In genomic region chr4:139832281-139833035, GRCm38 (mm10) we compare ENCODE assay signal across 10 mouse cellular contexts. TPM values are rescaled to one million over a fixed set of nuclear protein-coding genes. Genes with fewer than 3 reads are reported as not detected.
DNase-seq lines count a peak whose midpoint lies in the region; ATAC-seq lines count a peak whose summit lies in the region.
"Had no signal": no experiment of that assay in that cellular context is flagged by ENCODE, and none has a peak within 500 bp of the region (broad histone marks: within the 10 kb centered on the region; RNA-seq: fewer than 3 reads in every experiment).

No protein-coding gene starts in this region.

- H3K4me1 ChIP-seq in heart, embryonic 16.5 days (ENCODE audit: control insufficient read depth, insufficient read depth, low read length), result peaks cover 2% of the 10 kb centered on the region; the same call in 1 of the 2 replicates
- H3K4me1 ChIP-seq in embryonic facial prominence, embryonic 11.5 days (ENCODE audit: control insufficient read depth, insufficient read depth, low read length), result peaks cover 9% of the 10 kb centered on the region
- peaks cover 11% of the 10 kb centered on the region for H3K4me1 ChIP-seq in hindbrain, embryonic 14.5 days (replicated peaks; ENCODE audit: control insufficient read depth, insufficient read depth, low read length)
- no peaks in the 10 kb centered on the region for H3K4me1 ChIP-seq in liver, embryonic 11.5 days (replicated peaks; ENCODE audit: control insufficient read depth, insufficient read depth, low read length)

- no peak overlapping the region for H3K27ac ChIP-seq in heart, embryonic 16.5 days (ENCODE audit: low read length)
- peak overlapping the region; percentile 62 for H3K27ac ChIP-seq in embryonic facial prominence, embryonic 11.5 days (replicated peaks; ENCODE audit: low read depth, low read length)
- H3K27ac ChIP-seq in hindbrain, embryonic 14.5 days, result no peak overlapping the region
- no peak overlapping the region for H3K27ac ChIP-seq in liver, embryonic 11.5 days (ENCODE audit: low read depth, low read length)

- under 1% methylated on average over 54 of the region's 55 CpGs for WGBS in heart, embryonic 16.5 days
- WGBS in embryonic facial prominence, embryonic 11.5 days, result under 1% methylated on average over 53 of the region's 55 CpGs
- under 1% methylated on average over 55 of the region's 55 CpGs for WGBS in hindbrain, embryonic 14.5 days
- 1% methylated on average over 55 of the region's 55 CpGs for WGBS in liver, embryonic 11.5 days

- H3K9ac ChIP-seq in heart, embryonic 16.5 days (ENCODE audit: low read length), result no peak overlapping the region
- H3K9ac ChIP-seq in embryonic facial prominence, embryonic 11.5 days (replicated peaks; ENCODE audit: low read length), result peak overlapping the region; percentile 60
- H3K9ac ChIP-seq in hindbrain, embryonic 14.5 days, result peak overlapping the region; percentile 38; the same call in 1 of the 2 replicates
- H3K9ac ChIP-seq in liver, embryonic 11.5 days (ENCODE audit: low read depth, low read length), result no peak overlapping the region

- H3K36me3 ChIP-seq in heart, embryonic 16.5 days (ENCODE audit: control insufficient read depth, insufficient read depth), result no peaks in the 10 kb centered on the region
- H3K36me3 ChIP-seq in embryonic facial prominence, embryonic 11.5 days (replicated peaks; ENCODE audit: control insufficient read depth, insufficient read depth, low read depth, low read length), result no peaks in the 10 kb centered on the region
- H3K36me3 ChIP-seq in hindbrain, embryonic 14.5 days (replicated peaks; ENCODE audit: control insufficient read depth, insufficient read depth), result no peaks in the 10 kb centered on the region
- no peaks in the 10 kb centered on the region for H3K36me3 ChIP-seq in liver, embryonic 11.5 days (ENCODE audit: control insufficient read depth, insufficient read depth, low read length)

- H3K9me3 ChIP-seq in heart, embryonic 16.5 days (replicated peaks; ENCODE audit: control insufficient read depth, low read length), result no peaks in the 10 kb centered on the region
- no peaks in the 10 kb centered on the region for H3K9me3 ChIP-seq in embryonic facial prominence, embryonic 11.5 days (replicated peaks; ENCODE audit: control insufficient read depth, low read length)
- no peaks in the 10 kb centered on the region for H3K9me3 ChIP-seq in hindbrain, embryonic 14.5 days (ENCODE audit: control insufficient read depth, low read length)
- H3K9me3 ChIP-seq in liver, embryonic 11.5 days (ENCODE audit: control insufficient read depth, low read length), result no peaks in the 10 kb centered on the region

- no peak overlapping the region for H3K4me2 ChIP-seq in heart, embryonic 16.5 days (ENCODE audit: low read depth, low read length)
- peak overlapping the region; percentile 26 for H3K4me2 ChIP-seq in embryonic facial prominence, embryonic 11.5 days (ENCODE audit: low read depth, low read length)
- H3K4me2 ChIP-seq in hindbrain, embryonic 14.5 days (replicated peaks), result peak overlapping the region; percentile 40
- H3K4me2 ChIP-seq in liver, embryonic 11.5 days, result no peak overlapping the region

- no peak for ATAC-seq in heart, embryonic 16.5 days (replicated peaks; ENCODE audit: extremely low read depth, insufficient read depth, low FRiP score)
- no peak for ATAC-seq in embryonic facial prominence, embryonic 11.5 days (replicated peaks; ENCODE audit: insufficient number of reproducible peaks, low FRiP score, low TSS enrichment, low read depth)
- ATAC-seq in hindbrain, embryonic 14.5 days (ENCODE audit: low FRiP score), result no peak
- ATAC-seq in erythroblast, adult 5-6 weeks (replicated peaks; ENCODE audit: low FRiP score, poor library complexity, severe bottlenecking), result no peak
- no peak for ATAC-seq in liver, embryonic 11.5 days (replicated peaks; ENCODE audit: low FRiP score)
- ATAC-seq: intestine, postnatal 0 days had no signal

- DNase-seq in heart, postnatal 14 days, result no peak
- peak; percentile 49 for DNase-seq in embryonic facial prominence, embryonic 11.5 days (ENCODE audit: low spot score)
- DNase-seq in hindbrain, embryonic 14.5 days (ENCODE audit: low spot score), result no peak
- peak; percentile 76 for DNase-seq in neural tube, embryonic 10.5 days (ENCODE audit: extremely low spot score, low spot score)
- no peak for DNase-seq in liver, embryonic 11.5 days (ENCODE audit: low spot score)
- DNase-seq in urinary bladder, adult 2 months (ENCODE audit: low spot score), result no peak
- DNase-seq: left cerebral cortex, postnatal 4 days had no signal

- intact Hi-C loops in heart, postnatal 14 days (cut with DNase I), result no loop called here

- peaks cover 99% of the 10 kb centered on the region for H3K27me3 ChIP-seq in heart, embryonic 16.5 days (ENCODE audit: control insufficient read depth, insufficient read depth, low read length)
- H3K27me3 ChIP-seq in embryonic facial prominence, embryonic 11.5 days (ENCODE audit: control insufficient read depth, insufficient read depth, low read length), result peaks cover 94% of the 10 kb centered on the region
- peaks cover 88% of the 10 kb centered on the region for H3K27me3 ChIP-seq in hindbrain, embryonic 14.5 days (ENCODE audit: control insufficient read depth, insufficient read depth, low read length)
- H3K27me3 ChIP-seq in liver, embryonic 11.5 days (replicated peaks; ENCODE audit: control insufficient read depth, insufficient read depth, low read length), result peaks cover 100% of the 10 kb centered on the region

- H3K4me3 ChIP-seq in heart, embryonic 16.5 days (ENCODE audit: low read length), result peak overlapping the region; percentile 10
- H3K4me3 ChIP-seq in embryonic facial prominence, embryonic 11.5 days (ENCODE audit: low read depth, low read length), result peak overlapping the region; percentile 39
- H3K4me3 ChIP-seq in hindbrain, embryonic 14.5 days (replicated peaks; ENCODE audit: low read length), result peak overlapping the region; percentile 25
- no peak overlapping the region for H3K4me3 ChIP-seq in liver, embryonic 11.5 days (ENCODE audit: low read depth, low read length)

RNA-seq across cellular contexts. Expression of gene Pax7, which starts 0.9 kb away (rescaled TPM):
- polyA plus RNA-seq in heart, embryonic 16.5 days (2015; fragmentation: Nextera tagmentation; extraction: Ambion mirVana), result not detected in 2 replicates
- total RNA-seq in heart, postnatal 14 days (2021), result not detected
- 1.9 and 2.0 TPM in 2 replicates for polyA plus RNA-seq in embryonic facial prominence, embryonic 11.5 days (2014; fragmentation: Nextera tagmentation; extraction: Ambion mirVana)
- 0.24 and 0.61 TPM in 2 replicates for polyA plus RNA-seq in hindbrain, embryonic 14.5 days (2014; fragmentation: Nextera tagmentation; extraction: Ambion mirVana)
- total RNA-seq in erythroblast, adult 5-6 weeks (2015; ENCODE audit: low replicate concordance), result not detected in 2 replicates
- total RNA-seq in erythroblast, adult 5-6 weeks (2017; ENCODE audit: low replicate concordance), result 0.14 TPM in 1 of 2 replicates, not detected in the other
- 0.12 and 0.19 TPM in 2 replicates for polyA plus RNA-seq in liver, embryonic 11.5 days (2014; fragmentation: Nextera tagmentation; extraction: Ambion mirVana)
- not detected in 2 replicates for polyA plus RNA-seq in urinary bladder, adult 2 months (2012; rRNA removed)
- polyA plus RNA-seq: intestine, postnatal 0 days had no signal

Comparison
In these comparisons a context has a peak if more than half of its experiments do, and no peak if none do; other contexts are left out.
1. H3K4me2 ChIP-seq: peak in embryonic facial prominence, embryonic 11.5 days (single experiment) and hindbrain, embryonic 14.5 days (single experiment); none in heart, embryonic 16.5 days (single experiment) and liver, embryonic 11.5 days (single experiment).
2. H3K9ac ChIP-seq: peak in embryonic facial prominence, embryonic 11.5 days (single experiment) and hindbrain, embryonic 14.5 days (single experiment); none in heart, embryonic 16.5 days (single experiment) and liver, embryonic 11.5 days (single experiment).
3. DNase-seq: peak in embryonic facial prominence, embryonic 11.5 days (single experiment) and neural tube, embryonic 10.5 days (single experiment); none in heart, postnatal 14 days (0 of 2), hindbrain, embryonic 14.5 days (single experiment), liver, embryonic 11.5 days (single experiment) and urinary bladder, adult 2 months (single experiment).